Mouse (Mus musculus) heart, postnatal 0 days (tissue): ENCODE data around the gene Dhtkd1.

Experiments
- CTCF ChIP-seq: IDR thresholded peaks from 2 replicates; pipeline ENCODE4 v1.5.1; 2016; ENCODE audit warnings: antibody characterized with exemption, control low read depth, low read depth
- EP300 ChIP-seq: IDR thresholded peaks from 2 replicates; pipeline ENCODE4 v1.6.1; 2016; ENCODE audit warnings: antibody characterized with exemption, low read depth

GRCm38 (mm10) chr2:5851866-5852265 lies 90.7 kb downstream of the Dhtkd1 start:
- TF ChIP-seq EP300 (no peak), CTCF (no peak)
